Mouse (Mus musculus): ENCODE measurements around the gene Smco2. TPM values are rescaled to one million over a fixed set of nuclear protein-coding genes. Genes with fewer than 3 reads are reported as not detected.

Smco2 gene
- polyA plus RNA-seq, 1 experiment, result not detected

- no peaks in the 10 kb centered on the region; the same call in 1 of the 2 replicates for H3K4me1 ChIP-seq (replicated peaks; ENCODE audit: control insufficient read depth, insufficient read depth, low read length)
- H3K4me3 ChIP-seq (ENCODE audit: control insufficient read depth, insufficient read depth, low read length), result peak overlapping the region; percentile 87
- 19% methylated on average over 26 of the region's 26 CpGs for WGBS
- no peak overlapping the region for H3K27ac ChIP-seq (ENCODE audit: control insufficient read depth, insufficient read depth, low read length)
- peak; percentile 6 for DNase-seq
- TF ChIP-seq CTCF (IDR thresholded peaks at IDR 0.05; ENCODE audit: borderline replicate concordance, control insufficient read depth, extremely low read depth, insufficient read depth, low read length, poor library complexity) (no peak), POLR2A (IDR thresholded peaks at IDR 0.05; ENCODE audit: control insufficient read depth, extremely low read depth, insufficient read depth, low read length, poor library complexity) (no peak)
- H3K36me3 ChIP-seq (ENCODE audit: control insufficient read depth, insufficient read depth, low read length), result no peaks in the 10 kb centered on the region
- H3K27me3 ChIP-seq (ENCODE audit: control insufficient read depth, insufficient read depth, low read length), result no peaks in the 10 kb centered on the region
These were observed 39.0 kb downstream of the Smco2 start for GRCm38 (mm10) chr6:146888660-146889490.

- H3K4me3 ChIP-seq (ENCODE audit: control insufficient read depth, insufficient read depth, low read length), result no peak overlapping the region
- DNase-seq, result no peak
- H3K27ac ChIP-seq (ENCODE audit: control insufficient read depth, insufficient read depth, low read length), result no peak overlapping the region
- H3K4me1 ChIP-seq (replicated peaks; ENCODE audit: control insufficient read depth, insufficient read depth, low read length), result no peaks in the 10 kb centered on the region; the same call in 1 of the 2 replicates
- WGBS, result 88% methylated on average over 2 of the region's 2 CpGs
- H3K27me3 ChIP-seq (ENCODE audit: control insufficient read depth, insufficient read depth, low read length), result no peaks in the 10 kb centered on the region
- H3K36me3 ChIP-seq (ENCODE audit: control insufficient read depth, insufficient read depth, low read length), result no peaks in the 10 kb centered on the region
- no peak for TF ChIP-seq POLR2A (IDR thresholded peaks at IDR 0.05; ENCODE audit: control insufficient read depth, extremely low read depth, insufficient read depth, low read length, poor library complexity)
- no peak for TF ChIP-seq CTCF (IDR thresholded peaks at IDR 0.05; ENCODE audit: borderline replicate concordance, control insufficient read depth, extremely low read depth, insufficient read depth, low read length, poor library complexity)
These were observed 40.3 kb downstream of the Smco2 start for GRCm38 (mm10) chr6:146890215-146890614.

- DNase-seq, result no peak
- no peaks in the 10 kb centered on the region for H3K36me3 ChIP-seq (ENCODE audit: control insufficient read depth, insufficient read depth, low read length)
- H3K27ac ChIP-seq (ENCODE audit: control insufficient read depth, insufficient read depth, low read length), result no peak overlapping the region
- no peaks in the 10 kb centered on the region for H3K27me3 ChIP-seq (ENCODE audit: control insufficient read depth, insufficient read depth, low read length)
- H3K4me1 ChIP-seq (replicated peaks; ENCODE audit: control insufficient read depth, insufficient read depth, low read length), result no peaks in the 10 kb centered on the region; the same call in 1 of the 2 replicates
- TF ChIP-seq CTCF (IDR thresholded peaks at IDR 0.05; ENCODE audit: borderline replicate concordance, control insufficient read depth, extremely low read depth, insufficient read depth, low read length, poor library complexity) (no peak), POLR2A (IDR thresholded peaks at IDR 0.05; ENCODE audit: control insufficient read depth, extremely low read depth, insufficient read depth, low read length, poor library complexity) (no peak)
- H3K4me3 ChIP-seq (ENCODE audit: control insufficient read depth, insufficient read depth, low read length), result no peak overlapping the region
These were observed 40.7 kb downstream of the Smco2 start for GRCm38 (mm10) chr6:146890633-146891032.

- H3K4me1 ChIP-seq (replicated peaks; ENCODE audit: control insufficient read depth, insufficient read depth, low read length), result no peaks in the 10 kb centered on the region
- WGBS, result 66% methylated on average over 2 of the region's 2 CpGs
- H3K27ac ChIP-seq (ENCODE audit: control insufficient read depth, insufficient read depth, low read length), result no peak overlapping the region
- DNase-seq, result no peak
- no peak for TF ChIP-seq CTCF (IDR thresholded peaks at IDR 0.05; ENCODE audit: borderline replicate concordance, control insufficient read depth, extremely low read depth, insufficient read depth, low read length, poor library complexity)
- no peaks in the 10 kb centered on the region for H3K27me3 ChIP-seq (ENCODE audit: control insufficient read depth, insufficient read depth, low read length)
- H3K4me3 ChIP-seq (ENCODE audit: control insufficient read depth, insufficient read depth, low read length), result no peak overlapping the region
- H3K36me3 ChIP-seq (ENCODE audit: control insufficient read depth, insufficient read depth, low read length), result no peaks in the 10 kb centered on the region
These were observed 44.0 kb downstream of the Smco2 start for GRCm38 (mm10) chr6:146893890-146894289.

- no peak for DNase-seq
These were observed 48.8 kb downstream of the Smco2 start for GRCm38 (mm10) chr6:146898709-146899108.

GRCm38 (mm10) chr6:146899647-146900046, 49.7 kb downstream of the Smco2 start:
- Histone ChIP-seq H3K27ac (ENCODE audit: control insufficient read depth, insufficient read depth, low read length) (no peak overlapping the region), H3K36me3 (ENCODE audit: control insufficient read depth, insufficient read depth, low read length) (no peaks in the 10 kb centered on the region), H3K27me3 (ENCODE audit: control insufficient read depth, insufficient read depth, low read length) (no peaks in the 10 kb centered on the region), H3K4me3 (ENCODE audit: control insufficient read depth, insufficient read depth, low read length) (no peak overlapping the region), H3K4me1 (replicated peaks; ENCODE audit: control insufficient read depth, insufficient read depth, low read length) (no peaks in the 10 kb centered on the region)
- no peak for DNase-seq
- TF ChIP-seq POLR2A (IDR thresholded peaks at IDR 0.05; ENCODE audit: control insufficient read depth, extremely low read depth, insufficient read depth, low read length, poor library complexity), result no peak
- TF ChIP-seq CTCF (IDR thresholded peaks at IDR 0.05; ENCODE audit: borderline replicate concordance, control insufficient read depth, extremely low read depth, insufficient read depth, low read length, poor library complexity), result no peak
- WGBS, result 93% methylated on average over 2 of the region's 2 CpGs

More at GRCm38 (mm10) chr6:146898709-146899108, 48.8 kb downstream of the Smco2 start:
- Histone ChIP-seq H3K27ac (ENCODE audit: control insufficient read depth, insufficient read depth, low read length) (no peak overlapping the region), H3K27me3 (ENCODE audit: control insufficient read depth, insufficient read depth, low read length) (no peaks in the 10 kb centered on the region), H3K4me3 (ENCODE audit: control insufficient read depth, insufficient read depth, low read length) (no peak overlapping the region), H3K4me1 (replicated peaks; ENCODE audit: control insufficient read depth, insufficient read depth, low read length) (no peaks in the 10 kb centered on the region), H3K36me3 (ENCODE audit: control insufficient read depth, insufficient read depth, low read length) (no peaks in the 10 kb centered on the region)
- WGBS, result 93% methylated on average over 6 of the region's 6 CpGs
- no peak for TF ChIP-seq POLR2A (IDR thresholded peaks at IDR 0.05; ENCODE audit: control insufficient read depth, extremely low read depth, insufficient read depth, low read length, poor library complexity)
- TF ChIP-seq CTCF (IDR thresholded peaks at IDR 0.05; ENCODE audit: borderline replicate concordance, control insufficient read depth, extremely low read depth, insufficient read depth, low read length, poor library complexity), result no peak

All from thymus, adult 2 months (tissue).